Mouse (Mus musculus): ENCODE results near the gene Slco4c1.

The Slco4c1 gene

DNA sequence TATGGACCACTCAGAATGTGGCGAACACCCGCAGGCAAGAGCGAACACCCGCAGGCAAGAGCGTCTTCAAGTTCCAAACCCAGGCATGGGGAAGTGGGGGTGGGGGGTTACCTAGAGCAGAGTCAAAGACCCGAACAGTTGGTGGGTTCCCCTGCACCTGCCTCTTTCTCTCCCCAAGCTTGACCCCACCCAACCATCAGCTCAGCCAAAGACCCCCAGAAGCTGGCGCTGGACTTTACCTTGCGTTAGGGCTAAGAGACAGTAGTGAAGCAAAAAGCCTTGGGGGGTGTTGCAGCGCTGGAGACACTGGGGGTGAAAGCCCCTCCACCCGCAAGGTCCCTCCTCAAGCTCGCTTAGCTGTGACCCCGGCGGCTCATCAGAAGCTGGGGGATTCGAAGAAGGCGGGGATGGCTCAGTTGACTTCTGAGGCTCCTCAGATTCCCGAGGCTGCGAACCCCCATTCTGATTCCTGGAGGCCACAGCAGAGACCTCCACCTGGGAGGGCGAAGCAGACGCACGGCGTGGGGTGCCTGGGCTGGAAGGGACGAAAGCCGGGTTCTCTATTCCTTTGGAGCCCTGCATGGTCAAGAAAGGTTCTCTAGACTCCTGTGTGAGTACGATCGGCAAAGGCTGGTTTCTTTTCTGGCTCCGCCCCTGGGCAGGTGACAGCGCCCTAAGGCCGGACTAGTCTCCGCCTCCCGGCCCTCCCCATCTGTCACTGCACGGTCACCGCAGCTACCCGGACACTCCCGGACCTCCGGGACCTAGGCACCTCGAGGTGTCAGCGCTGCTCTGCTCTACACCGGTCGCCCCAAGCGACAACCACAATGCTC is at the start of gene Slco4c1:
Gene Slco4c1, minus strand, starts transcription at position 644 of the 833 bp plus-strand sequence.
- DNase-seq (ENCODE audit: low spot score) = peak; percentile 84

DNA sequence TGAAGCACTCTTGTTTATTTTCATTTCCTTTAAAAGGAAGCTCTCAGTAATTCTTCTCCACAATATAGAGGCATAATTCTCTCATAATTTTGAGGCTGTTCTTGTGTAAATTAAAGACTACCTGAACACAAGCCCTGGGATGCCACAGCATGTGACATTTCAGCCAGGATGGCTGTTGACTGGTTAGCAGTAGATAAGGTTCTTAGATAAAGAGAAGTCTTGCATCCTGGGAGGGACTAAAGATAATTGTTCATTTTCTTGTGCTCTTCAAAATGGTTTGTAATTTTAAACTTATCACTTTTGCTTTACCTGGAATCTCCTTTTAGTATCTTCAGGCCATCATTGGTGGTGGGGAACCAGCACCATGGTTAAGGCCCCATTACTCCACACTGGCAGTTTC is 45.4 kb upstream of the Slco4c1 start:
- no peak for DNase-seq (ENCODE audit: low spot score)

DNA sequence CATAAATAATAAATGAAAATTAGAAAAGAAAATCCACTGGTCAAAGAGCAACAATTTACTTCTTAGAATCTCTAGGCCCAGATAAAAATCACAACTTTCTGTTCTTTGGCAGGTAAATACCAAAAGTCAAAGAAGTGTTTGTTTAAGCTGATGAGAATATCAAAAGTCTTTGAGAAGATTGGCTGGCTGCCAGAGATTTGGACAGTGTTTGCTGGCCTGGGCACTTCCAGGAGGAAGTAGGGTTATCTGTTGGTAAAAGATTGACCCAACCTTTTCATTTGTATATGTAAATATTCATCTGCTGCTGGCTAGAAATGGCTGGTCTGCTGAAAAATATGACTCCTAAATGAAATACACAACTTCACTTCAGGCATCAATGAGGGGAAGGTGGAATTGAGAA is 11.8 kb upstream of the Slco4c1 start:
- DNase-seq (ENCODE audit: low spot score) = peak; percentile 73

DNA sequence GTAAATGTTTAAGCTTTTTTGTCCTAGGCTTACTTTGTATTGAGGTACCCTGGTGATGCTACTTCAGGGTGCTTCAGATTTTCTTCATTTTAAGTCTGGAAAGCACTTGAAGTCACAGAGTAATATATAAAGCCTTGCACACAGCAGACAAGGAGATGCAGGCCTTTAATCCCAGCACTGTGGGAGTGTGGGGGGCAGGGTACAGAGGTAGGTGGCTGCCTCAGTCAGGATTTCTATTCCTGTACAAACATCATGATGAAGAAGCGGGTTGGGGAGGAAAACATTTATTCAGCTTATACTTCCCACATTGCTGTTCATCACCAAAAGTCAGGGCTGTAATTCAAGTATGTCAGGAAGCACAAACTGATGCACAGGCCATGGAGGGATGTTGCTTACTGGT is 6.6 kb upstream of the Slco4c1 start:
- no peak for DNase-seq (ENCODE audit: low spot score)

DNA sequence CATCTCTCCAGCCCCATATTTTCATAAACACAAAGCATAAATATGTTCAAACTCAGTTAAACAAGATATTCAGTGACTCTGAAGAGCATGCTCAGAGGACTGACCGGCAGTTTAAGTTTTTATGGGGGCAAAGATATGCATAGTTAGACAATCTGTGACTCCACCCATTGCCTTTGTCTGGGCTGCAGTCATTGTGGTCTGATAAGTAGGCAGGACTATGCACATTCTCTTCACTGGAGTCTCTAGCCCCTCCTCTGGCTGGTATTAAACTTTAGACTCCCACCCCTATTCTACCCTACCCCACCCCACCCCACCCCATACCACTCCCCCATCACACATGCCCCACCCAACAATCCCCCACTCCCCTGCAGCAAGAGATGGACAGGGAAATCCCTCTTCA is 4.1 kb upstream of the Slco4c1 start:
- no peak for DNase-seq (ENCODE audit: low spot score)

DNA sequence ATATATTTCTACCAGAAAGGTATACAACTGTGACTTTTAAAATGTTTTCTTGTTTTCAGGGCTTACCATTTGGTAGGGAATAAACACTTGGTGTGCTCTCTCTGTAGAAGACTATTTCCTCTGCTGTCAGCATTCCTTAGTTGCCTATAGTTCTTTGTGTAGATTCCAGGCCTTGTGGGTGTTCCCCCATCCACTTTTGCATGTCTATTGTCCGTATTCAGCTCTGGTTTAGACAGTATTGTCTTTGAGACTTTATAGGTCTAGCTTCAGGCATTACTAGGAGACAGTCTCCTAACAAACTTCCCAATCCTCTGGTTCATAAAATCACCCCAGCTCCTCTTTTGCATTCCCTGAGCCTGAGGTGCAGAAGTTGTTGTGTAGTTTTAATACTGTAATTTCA is 2.7 kb upstream of the Slco4c1 start:
- DNase-seq (ENCODE audit: low spot score) = no peak

DNA sequence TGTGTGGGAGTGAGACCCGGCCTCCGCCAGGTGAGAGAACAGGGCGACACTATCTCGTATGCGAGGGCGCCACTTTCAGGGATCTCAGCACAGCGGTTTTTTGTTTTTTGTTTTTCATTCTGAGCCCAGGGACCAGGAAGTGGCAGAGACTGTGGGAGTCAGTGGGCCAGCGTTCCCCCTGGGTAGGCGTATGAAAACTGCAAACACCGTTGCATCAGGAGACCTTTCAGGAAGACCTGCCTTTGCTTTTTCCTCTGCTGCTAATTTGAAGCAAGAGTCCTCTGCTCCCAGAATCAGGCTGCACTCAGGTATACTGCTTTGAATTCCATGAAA is 356 bp upstream of the Slco4c1 start:
- no peak for DNase-seq (ENCODE audit: low spot score)

DNA sequence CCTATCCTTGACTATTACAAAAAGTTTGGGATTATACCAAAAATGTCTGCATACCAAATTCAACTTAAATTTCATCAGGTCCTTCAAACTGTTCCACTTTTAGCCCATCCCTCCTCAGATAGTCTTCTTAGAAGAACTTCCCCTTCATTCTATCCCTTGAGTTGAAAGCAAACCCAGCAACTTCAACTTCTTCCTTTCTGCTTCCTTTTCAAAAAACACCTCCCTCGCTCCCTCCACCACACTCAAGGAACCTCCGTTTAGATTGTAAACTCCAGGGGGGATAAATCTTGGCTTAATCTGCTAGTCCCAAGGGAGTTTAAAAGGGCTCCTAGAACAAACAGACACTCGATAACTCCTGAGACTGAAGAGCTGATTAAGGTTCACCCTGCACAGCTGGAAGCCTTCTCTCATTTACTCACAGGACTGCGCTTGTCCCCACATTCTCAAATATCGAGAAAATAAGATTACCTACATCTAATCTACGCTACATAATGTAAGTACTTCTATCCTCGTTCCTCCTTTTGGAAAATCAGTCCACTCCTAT is 1.1 kb downstream of the Slco4c1 start:
- DNase-seq (ENCODE audit: low spot score) = peak; percentile 33

DNA sequence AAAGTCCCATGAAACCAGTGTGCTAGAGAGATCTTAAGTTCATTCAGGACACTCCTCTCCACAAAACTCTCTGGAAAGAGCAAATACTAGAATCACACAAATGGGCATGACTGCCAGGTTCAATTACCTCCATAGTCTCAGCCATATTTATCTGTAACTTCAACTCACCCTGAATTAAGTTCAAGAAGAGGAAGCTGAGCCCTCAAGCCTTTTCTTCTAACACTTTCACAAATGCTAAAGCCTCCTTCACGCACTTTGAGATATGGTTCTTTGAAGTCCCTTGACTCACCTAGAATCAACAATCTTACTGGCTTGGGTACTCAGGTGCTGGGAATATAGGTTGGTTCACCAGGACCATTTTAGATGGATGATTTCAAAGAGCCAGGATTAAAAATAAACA is 3.2 kb downstream of the Slco4c1 start:
- no peak for DNase-seq (ENCODE audit: low spot score)

DNA sequence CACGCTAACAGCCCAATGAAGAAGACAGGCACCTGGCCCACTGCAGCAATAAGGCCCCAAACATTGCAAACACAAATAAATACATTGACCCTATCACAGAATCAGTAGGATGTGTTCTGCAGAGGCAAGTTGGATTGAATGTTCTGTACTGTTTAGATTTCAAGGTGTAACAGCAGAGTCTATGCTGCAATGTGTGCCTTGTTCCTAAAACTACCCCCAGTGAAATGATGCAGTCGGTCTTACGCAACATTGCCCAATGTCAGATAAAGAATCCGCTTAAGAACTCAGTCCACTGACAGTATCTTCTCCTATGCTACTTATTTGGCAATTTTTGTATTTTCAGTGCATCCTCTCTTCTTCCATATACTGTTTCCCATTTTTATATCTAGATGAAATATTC is 6.0 kb downstream of the Slco4c1 start:
- no peak for DNase-seq (ENCODE audit: low spot score)

DNA sequence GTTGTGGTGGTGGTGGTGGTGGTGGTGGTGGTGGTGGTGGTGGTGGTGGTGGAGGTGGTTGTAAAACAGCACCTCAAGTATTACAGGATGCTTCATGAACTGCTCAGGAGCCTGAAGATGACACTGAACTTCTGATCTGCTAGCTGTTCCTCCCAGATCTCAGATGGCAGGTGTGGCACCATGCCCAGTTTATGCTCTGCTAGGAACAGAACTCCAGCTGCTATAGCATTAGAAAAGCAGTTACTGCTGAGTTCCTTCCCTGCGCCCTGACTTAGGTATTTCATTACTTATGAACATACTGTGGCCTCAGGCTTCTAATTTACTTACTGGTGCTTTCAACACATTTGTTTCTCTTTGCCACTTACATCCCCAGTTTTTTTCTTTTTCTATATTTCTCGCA is 7.9 kb downstream of the Slco4c1 start:
- no peak for DNase-seq (ENCODE audit: low spot score)

DNA sequence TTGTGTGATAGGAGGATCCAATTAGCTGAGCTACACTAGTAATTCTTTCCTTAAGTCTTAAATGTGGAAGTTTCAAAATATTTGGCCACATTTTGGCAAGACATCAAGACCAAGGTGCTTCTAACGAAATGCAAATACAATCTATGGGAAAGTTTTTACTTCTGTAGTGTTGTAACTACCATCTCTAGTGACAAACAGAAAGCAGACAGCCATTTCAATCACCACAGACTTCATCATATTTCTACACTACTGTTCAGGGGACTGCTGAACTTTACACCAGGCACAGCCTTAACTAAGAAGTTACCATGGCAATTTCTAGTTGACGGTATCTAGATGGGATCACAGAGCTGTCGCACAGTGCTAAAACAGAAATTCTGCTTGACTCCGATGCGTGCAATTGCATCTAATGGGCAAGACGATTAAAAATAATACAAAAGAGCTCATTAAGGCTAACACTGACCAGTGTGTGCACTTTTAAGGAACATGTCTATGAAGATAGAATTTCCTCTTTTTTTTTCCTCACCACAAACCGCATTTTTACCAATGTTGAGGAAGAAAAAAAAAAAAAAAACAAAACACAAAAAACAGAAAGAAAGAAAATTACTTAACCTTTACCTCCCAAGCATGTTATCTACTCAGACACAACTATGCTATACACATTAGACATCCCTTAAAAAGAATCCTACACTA is 11.8 kb downstream of the Slco4c1 start:
- DNase-seq (ENCODE audit: low spot score) = no peak

DNA sequence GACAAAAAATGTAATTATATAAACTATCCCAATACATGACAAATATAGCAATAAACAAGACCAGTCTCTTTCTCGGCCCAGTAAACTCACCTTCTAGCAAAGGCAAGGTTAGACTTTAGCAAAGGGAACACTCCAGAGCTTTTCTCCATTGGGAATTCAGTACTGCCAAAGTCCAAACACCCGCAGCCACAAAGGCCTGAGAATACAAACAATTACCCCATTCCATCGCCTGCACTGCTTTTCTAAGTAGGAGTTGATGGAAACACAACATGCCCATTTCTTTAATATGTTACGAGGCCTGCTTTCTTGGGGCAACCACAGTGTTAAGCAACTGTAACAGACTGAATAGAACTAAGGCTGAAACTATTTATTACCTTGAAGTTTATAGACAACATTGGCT is 18.4 kb downstream of the Slco4c1 start:
- DNase-seq (ENCODE audit: low spot score) = peak; percentile 45

DNA sequence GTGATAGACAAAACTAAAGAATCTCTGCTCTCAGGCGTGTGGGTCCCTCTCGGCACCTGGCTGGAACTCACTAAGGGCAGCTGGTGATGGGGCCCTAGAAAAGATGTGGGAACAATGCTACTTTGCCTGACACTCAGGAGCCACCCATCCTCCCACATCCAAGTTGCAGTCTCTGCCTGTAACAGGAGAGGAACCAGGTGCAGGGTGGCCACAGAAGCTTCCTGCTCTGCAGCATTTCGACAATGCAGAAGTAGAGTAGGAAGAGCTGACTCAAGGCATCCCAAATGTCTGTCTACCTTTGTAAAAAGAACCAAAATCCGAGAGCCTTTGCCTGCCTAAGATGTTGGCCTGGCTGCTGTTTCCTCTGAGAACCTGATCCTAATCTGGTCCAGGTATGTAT is 22.9 kb downstream of the Slco4c1 start:
- no peak for DNase-seq (ENCODE audit: low spot score)

DNA sequence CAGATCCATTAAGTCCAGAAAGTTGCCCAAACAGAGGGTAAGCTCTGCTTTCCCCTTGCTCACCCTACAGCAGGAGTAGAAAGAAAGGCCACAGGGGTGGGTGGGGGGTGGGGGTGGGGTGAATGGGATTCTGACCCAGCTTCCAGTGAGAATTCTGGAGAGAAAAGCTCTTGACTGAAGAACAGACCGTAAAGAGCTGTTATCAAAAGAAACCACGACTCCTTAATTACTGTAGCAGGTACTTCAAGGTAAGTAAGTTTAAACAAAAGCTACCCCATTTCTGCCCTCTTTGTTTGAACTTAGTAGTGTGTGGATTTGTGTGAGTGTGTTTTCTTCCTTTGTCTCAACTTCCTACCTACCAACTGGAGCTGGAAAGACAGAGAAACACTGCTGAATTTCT is 23.4 kb downstream of the Slco4c1 start:
- no peak for DNase-seq (ENCODE audit: low spot score)

DNA sequence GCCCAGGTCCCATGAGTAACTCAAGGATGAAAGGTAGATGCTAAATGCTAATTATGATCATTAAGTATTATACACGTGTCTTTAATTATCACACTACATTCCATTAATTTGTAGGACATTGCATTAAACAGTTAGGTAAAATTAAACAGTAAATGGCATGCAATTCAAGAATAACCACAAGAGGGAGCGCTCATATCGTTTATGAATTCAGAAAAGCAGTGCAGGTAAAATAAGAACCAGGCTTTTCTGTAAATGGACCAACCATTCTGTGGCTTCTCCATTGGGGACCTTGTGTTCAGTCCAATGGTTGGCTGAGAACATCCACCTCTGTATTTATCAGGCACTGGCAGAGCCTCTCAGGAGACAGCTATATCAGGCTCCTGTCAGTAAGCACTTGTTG is 25.2 kb downstream of the Slco4c1 start:
- DNase-seq (ENCODE audit: low spot score) = no peak

DNA sequence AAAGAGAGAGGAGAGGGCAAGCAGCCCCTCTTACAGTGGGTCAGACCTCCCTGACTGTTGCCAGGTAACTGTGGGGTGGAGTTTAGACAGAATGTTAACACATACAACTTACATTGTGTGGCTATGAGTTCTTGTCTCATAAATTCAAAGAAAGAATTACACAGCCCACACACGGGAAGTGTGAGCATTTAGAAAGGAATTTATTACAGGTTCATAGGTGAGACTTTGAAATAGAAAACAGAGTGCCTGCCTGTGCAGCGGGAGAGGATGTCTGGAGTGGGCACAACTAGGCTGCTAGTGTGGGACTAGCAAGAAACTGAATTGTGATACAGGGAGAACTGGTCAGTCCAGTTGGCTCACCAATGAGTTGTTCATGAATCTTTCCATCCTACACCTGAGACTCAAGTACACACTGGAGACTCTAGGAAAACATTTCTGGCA is 66.7 kb downstream of the Slco4c1 start:
- no peak for DNase-seq (ENCODE audit: low spot score)

DNA sequence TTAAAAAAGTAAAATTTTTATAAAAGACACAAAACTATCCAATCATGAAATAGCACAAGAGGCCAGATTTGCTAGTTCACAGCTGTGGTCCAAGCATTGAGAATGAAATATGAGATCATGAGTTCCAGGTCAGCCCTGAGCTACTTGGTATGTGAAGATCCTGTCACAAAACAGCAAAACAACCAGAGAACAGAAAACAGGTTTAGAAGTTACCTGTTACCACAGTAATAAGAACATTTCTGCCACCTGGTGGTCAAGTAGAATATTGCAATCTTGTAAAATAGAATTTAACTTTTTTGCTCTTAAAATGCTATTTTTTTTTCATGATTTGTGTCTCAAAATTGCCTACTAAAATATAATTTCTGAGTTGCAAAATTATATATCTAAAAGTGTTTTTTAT is 70.4 kb downstream of the Slco4c1 start:
- DNase-seq (ENCODE audit: low spot score) = no peak

DNA sequence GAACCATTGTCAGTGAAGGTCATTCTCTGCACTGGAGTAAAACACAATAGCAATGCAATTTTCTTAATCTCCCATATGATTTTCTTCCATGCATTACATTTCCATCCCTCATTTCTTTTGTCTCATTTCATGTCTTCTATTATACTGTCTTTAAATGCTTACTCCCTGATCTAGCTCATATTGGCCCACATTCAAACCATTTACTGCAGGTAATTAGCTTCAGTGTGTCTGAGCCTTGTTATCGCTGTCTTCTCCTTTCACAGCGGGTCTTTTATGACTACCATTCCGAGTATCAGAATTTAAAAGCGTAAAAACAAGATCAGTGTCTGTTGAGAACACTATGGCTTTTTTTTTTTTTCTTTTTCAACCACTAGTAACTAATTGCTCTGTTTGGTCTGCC is 77.3 kb downstream of the Slco4c1 start:
- DNase-seq (ENCODE audit: low spot score) = no peak

DNA sequence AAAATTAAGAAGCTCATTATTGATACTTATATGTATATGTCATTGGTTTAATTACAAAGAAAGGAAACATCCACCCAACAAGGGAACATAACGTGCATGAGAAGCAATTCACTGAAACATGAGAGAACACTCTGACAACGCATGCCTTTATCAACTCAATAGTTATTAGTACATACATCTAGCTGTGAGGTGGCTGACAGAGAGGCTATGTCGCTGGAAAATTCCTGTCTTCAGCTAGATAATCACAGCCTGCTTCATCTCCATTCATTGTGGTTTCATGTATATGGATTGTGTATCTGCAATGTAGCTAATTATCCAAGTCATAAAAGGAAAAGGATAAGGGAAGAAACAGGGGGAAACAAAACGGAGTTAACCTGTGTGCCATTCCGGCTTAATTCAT is 77.7 kb downstream of the Slco4c1 start:
- no peak for DNase-seq (ENCODE audit: low spot score)

DNA sequence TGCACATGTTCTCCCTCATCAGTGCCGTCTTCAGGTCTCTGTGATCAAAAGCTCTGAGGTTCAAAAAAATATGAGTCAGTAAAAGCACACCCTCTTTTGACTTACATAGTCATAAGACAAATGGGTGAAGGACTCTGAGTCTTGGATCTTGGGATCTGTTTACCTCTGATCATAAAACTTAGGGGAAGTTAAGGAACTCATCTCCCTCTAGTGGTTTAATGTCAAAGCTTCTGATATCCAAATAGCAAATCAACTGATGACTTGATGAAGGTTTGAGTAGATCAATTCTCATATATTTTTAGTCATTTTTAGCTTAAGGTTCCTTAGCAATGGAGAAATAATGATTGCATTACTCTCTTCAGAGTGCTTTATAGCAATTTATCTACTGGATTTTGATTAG is 82.7 kb downstream of the Slco4c1 start:
- no peak for DNase-seq (ENCODE audit: low spot score)

DNA sequence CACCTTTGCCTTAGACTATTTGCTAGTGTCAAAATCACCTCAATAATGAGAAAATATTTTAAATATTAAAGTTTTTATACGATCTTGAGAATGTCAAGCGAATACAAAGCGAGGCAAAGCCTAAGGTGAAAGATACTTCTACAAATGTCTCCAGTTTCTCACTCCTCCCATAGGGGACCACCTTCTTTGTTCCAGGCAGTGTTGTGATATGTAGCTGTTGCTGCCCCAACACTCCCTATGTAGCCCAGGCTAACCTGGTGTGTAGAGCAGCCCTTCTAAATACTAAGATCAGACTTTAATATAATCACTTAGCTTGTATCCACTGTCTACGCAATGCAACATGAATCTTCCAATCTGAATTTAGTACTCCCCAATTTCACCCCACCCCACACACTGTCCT is 97.8 kb downstream of the Slco4c1 start:
- DNase-seq (ENCODE audit: low spot score) = no peak

DNA sequence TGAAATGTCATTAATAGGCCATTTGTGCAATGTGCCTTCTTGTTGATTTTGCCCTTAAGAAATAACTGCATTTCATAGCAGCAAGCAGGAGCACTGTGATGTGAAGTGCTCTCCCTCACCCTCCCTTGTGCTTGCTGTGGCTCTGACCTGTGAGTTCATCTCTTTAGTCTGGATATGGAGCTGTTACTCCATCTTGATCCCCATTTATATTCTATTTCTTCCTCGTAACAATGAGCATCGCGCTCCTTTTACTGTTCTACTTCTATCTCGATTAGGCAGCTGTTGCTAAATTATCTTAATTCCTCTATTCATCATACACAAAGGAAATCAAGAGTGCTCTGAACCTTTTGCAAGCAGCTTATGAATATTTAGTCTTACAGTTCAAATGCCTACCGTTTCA is 98.3 kb downstream of the Slco4c1 start:
- DNase-seq (ENCODE audit: low spot score) = no peak

DNA sequence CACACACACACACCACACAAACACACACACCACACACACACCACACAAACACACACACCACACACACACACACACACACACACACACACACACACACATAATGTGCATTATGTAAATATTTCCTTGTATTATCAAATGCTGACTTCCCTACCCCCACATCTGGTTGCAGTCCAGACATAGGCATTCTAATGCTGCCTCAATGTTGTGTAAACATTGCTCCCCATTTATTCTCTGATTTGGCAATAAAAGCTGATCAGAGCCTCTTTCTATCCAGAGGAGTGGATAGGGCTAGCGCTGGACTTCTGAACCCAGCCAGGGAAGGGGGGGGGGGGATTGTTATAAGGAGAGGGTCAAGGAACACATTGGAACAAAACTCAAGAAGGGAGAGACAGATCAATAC is 101.7 kb downstream of the Slco4c1 start:
- no peak for DNase-seq (ENCODE audit: low spot score)
